Mouse (Mus musculus): ENCODE data around the gene Ubxn4. TPM values are rescaled to one million over a fixed set of nuclear protein-coding genes. Genes with fewer than 3 reads are reported as not detected.

Gene Ubxn4
- total RNA-seq, 2 experiments from 2014 or later: 46.2 to 46.5 TPM

GRCm38 (mm10) chr1:128323026-128323643 lies 79.4 kb downstream of the Ubxn4 start:
- intact Hi-C loops (cut with DNase I): no loop called here
- TF ChIP-seq CTCF (IDR thresholded peaks at IDR 0.05): no peak
- H3K4me3 ChIP-seq: no peak overlapping the region
- no peak for DNase-seq (ENCODE audit: extremely low spot score in 1 of 2, low spot score in 2 of 2)
- no peak overlapping the region for H3K27ac ChIP-seq

GRCm38 (mm10) chr1:128324776-128325175 lies 81.0 kb downstream of the Ubxn4 start:
- Histone ChIP-seq H3K27ac (no peak overlapping the region), H3K4me3 (no peak overlapping the region)
- no peak for TF ChIP-seq CTCF (IDR thresholded peaks at IDR 0.05)
- DNase-seq (ENCODE audit: extremely low spot score in 1 of 2, low spot score in 2 of 2): no peak
- intact Hi-C loops (cut with DNase I): no loop called here

- intact Hi-C loops (cut with DNase I): no loop called here
- no peak overlapping the region for H3K4me3 ChIP-seq
- no peak overlapping the region for H3K27ac ChIP-seq
- no peak for TF ChIP-seq CTCF (IDR thresholded peaks at IDR 0.05)
- no peak for DNase-seq (ENCODE audit: extremely low spot score in 1 of 2, low spot score in 2 of 2)
Observed at GRCm38 (mm10) chr1:128327165-128327564, 83.4 kb downstream of the Ubxn4 start.

- Histone ChIP-seq H3K27ac (no peak within 1 kb of the TSS), H3K4me3 (no peak within 1 kb of the TSS)
- intact Hi-C loops (cut with DNase I): no loop called here
- no peak for TF ChIP-seq CTCF (IDR thresholded peaks at IDR 0.05)
- DNase-seq (ENCODE audit: extremely low spot score in 1 of 2, low spot score in 2 of 2): no peak
Observed at GRCm38 (mm10) chr1:128328218-128328617, 84.5 kb downstream of the Ubxn4 start, which contains the start of gene Lct. Gene Lct, minus strand, starts transcription at chr1:128328318.

Small RNA genes within 50 kb of the gene (microRNA-seq; reads per million reads assigned to microRNA genes)
- 6,957 to 17,375 reads per million in 2 experiments for gene Mir128-1

Other genes starting within 250 kb of the Ubxn4 start
- gene Zranb3, start 140.9 kb upstream of the Ubxn4 start, total RNA-seq (2021): 1 to 10 TPM; 6.8 to 7.8 TPM
- 100 to 1,000 TPM; 505 to 574 TPM for gene R3hdm1, start 140.7 kb upstream of the Ubxn4 start, total RNA-seq (2021)
- 1 to 10 TPM; 1.4 to 2.0 TPM for gene Lct, start 84.4 kb downstream of the Ubxn4 start, total RNA-seq (2021)
- gene Mcm6, start 115.7 kb downstream of the Ubxn4 start, total RNA-seq (2021): 1 to 10 TPM; 4.5 to 7.1 TPM
- gene Dars, start 173.4 kb downstream of the Ubxn4 start, total RNA-seq (2021): 10 to 100 TPM; 48.9 to 49.6 TPM